Mouse (Mus musculus): ENCODE results near the gene Clrn2.

DNA sequence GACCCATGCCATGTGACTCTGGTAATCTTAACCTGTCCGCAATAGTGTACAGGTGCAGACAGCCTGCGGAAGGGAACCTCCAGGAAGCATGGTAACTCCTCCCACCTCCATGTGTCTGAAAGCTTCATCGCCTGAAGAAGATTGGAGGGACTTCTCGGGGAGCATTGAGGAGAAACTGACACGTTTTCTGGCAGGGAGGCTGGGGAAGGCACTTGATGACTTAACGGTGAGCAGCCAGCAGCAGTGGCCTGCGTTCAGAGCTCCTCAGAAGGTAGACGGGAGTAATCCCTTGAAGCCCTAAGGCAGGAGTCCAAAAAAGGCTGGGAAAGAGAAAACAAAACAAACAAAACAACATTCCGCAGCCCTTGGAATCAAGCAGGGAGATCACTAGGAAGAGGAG lies 905 bp downstream of the Clrn2 start:
- TF ChIP-seq POLR2A (IDR thresholded peaks at IDR 0.05; ENCODE audit: low read depth, low read length) (no peak), CTCF (conservative IDR thresholded peaks at IDR 0.05; ENCODE audit: insufficient read depth, insufficient read length, low read depth, low read length) (no peak)
